Mouse (Mus musculus) E14TG2a.4 (cell line): ENCODE data around the gene Duxf3.
"Not testable (repeated sequence)": the region's sequence is repeated elsewhere in the genome, so short reads cannot be mapped to it uniquely, and the experiment has no call there.

Experiments
- CTCF ChIP-seq: conservative IDR thresholded peaks from 2 replicates; pipeline ENCODE4 v1.5.1; 2014; ENCODE audit warnings: low read length
- NANOG ChIP-seq: IDR thresholded peaks from 2 replicates; pipeline ENCODE4 v1.6.1; 2014; ENCODE audit warnings: borderline replicate concordance, low read length, mixed read lengths
- POU5F1 ChIP-seq: IDR thresholded peaks from 2 replicates; pipeline ENCODE4 v1.6.1; 2014; ENCODE audit warnings: low read length, borderline replicate concordance

GRCm38 (mm10) chr10:58230021-58230420, 2.5 kb downstream of the Duxf3 start:
- not testable (repeated sequence) for TF ChIP-seq CTCF, POU5F1, NANOG
